10 mouse cellular contexts compared by ENCODE assay signal in the genomic region with DNA sequence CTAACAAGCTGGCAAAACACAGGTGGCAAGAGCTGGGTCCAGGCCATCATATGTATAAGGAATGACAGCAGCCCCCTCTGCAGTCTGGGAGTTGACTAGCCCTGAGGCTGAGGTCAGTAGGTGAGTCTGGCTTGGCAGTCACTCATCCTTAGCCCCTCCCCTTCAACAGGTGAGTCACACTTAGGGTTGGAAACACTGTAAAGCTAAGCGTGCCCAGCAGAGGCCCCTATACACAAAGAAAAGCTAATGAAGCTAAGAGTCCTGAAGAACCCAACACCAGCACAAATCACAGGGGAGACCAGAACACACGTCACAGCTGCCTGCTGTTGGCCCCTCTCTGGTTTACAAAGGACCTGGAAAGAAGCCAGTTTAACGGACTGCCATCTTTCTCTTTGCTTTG. TPM values are rescaled to one million over a fixed set of nuclear protein-coding genes. Genes with fewer than 3 reads are reported as not detected.
DNase-seq lines count a peak whose midpoint lies in the region; ATAC-seq and TF ChIP-seq lines count a peak whose summit lies in the region.
"Had no signal": no experiment of that assay in that cellular context is flagged by ENCODE, and none has a peak within 500 bp of the region (broad histone marks: within the 10 kb centered on the region; RNA-seq: fewer than 3 reads in every experiment).

No protein-coding gene starts in this region.

- no peaks in the 10 kb centered on the region for H3K36me3 ChIP-seq in ES-E14 (ENCODE audit: control insufficient read depth, insufficient read depth, low read length, poor library complexity, severe bottlenecking)
- no peaks in the 10 kb centered on the region for H3K36me3 ChIP-seq in embryonic facial prominence, embryonic 14.5 days (ENCODE audit: control insufficient read depth, insufficient read depth, low read length)
- H3K36me3 ChIP-seq in lung, embryonic 16.5 days (ENCODE audit: control insufficient read depth, insufficient read depth, low read length) = no peaks in the 10 kb centered on the region
- H3K36me3 ChIP-seq: liver, embryonic 15.5 days had no signal

- in situ Hi-C loops in ES-E14 (cut with MboI; ENCODE audit: low sequenced_read_pairs in 2 of 2, unreplicated experiment in 2 of 2) = no loop called here

- no peak overlapping the region for H3K27ac ChIP-seq in ES-E14 (ENCODE audit: insufficient read depth, low read depth, low read length, poor library complexity, severe bottlenecking)
- H3K27ac ChIP-seq in embryonic facial prominence, embryonic 14.5 days (replicated peaks; ENCODE audit: low read depth, low read length) = no peak overlapping the region
- no peak overlapping the region for H3K27ac ChIP-seq in lung, embryonic 16.5 days (ENCODE audit: low read length)
- H3K27ac ChIP-seq: liver, embryonic 15.5 days had no signal

- no peaks in the 10 kb centered on the region for H3K4me1 ChIP-seq in ES-E14 (ENCODE audit: control insufficient read depth in 2 of 2, insufficient read depth in 2 of 2, low read length in 2 of 2, poor library complexity in 1 of 2)
- no peaks in the 10 kb centered on the region for H3K4me1 ChIP-seq in embryonic facial prominence, embryonic 14.5 days (ENCODE audit: control insufficient read depth, insufficient read depth, low read length)
- no peaks in the 10 kb centered on the region for H3K4me1 ChIP-seq in lung, embryonic 16.5 days (replicated peaks; ENCODE audit: control insufficient read depth, insufficient read depth, low read length)
- H3K4me1 ChIP-seq: liver, embryonic 15.5 days had no signal

- H3K4me3 ChIP-seq in ES-E14 (ENCODE audit: insufficient read depth in 1 of 2, low read depth in 1 of 2, low read length in 2 of 2, poor library complexity in 1 of 2, severe bottlenecking in 1 of 2) = no peak overlapping the region
- no peak overlapping the region for H3K4me3 ChIP-seq in embryonic facial prominence, embryonic 14.5 days (ENCODE audit: low read depth, low read length)
- H3K4me3 ChIP-seq in lung, embryonic 16.5 days (ENCODE audit: low read length) = no peak overlapping the region
- H3K4me3 ChIP-seq: liver, embryonic 15.5 days had no signal

- H3K27me3 ChIP-seq in embryonic facial prominence, embryonic 14.5 days (replicated peaks; ENCODE audit: control insufficient read depth, insufficient read depth, low read length) = no peaks in the 10 kb centered on the region
- H3K27me3 ChIP-seq in lung, embryonic 16.5 days (ENCODE audit: control insufficient read depth, insufficient read depth, low read depth, low read length) = no peaks in the 10 kb centered on the region
- H3K27me3 ChIP-seq: liver, embryonic 15.5 days had no signal

- H3K9ac ChIP-seq in ES-E14 (ENCODE audit: insufficient read depth, low read depth, low read length, poor library complexity, severe bottlenecking) = no peak overlapping the region
- H3K9ac ChIP-seq in embryonic facial prominence, embryonic 14.5 days (ENCODE audit: low read depth, low read length) = no peak overlapping the region
- H3K9ac ChIP-seq in lung, embryonic 16.5 days (ENCODE audit: low read length) = no peak overlapping the region
- H3K9ac ChIP-seq: liver, embryonic 15.5 days had no signal

- WGBS in embryonic facial prominence, embryonic 14.5 days = 20% methylated on average over 3 of the region's 3 CpGs
- WGBS in lung, embryonic 16.5 days = 7% methylated on average over 3 of the region's 3 CpGs

- no peak overlapping the region for H3K4me2 ChIP-seq in embryonic facial prominence, embryonic 14.5 days (ENCODE audit: low read depth, low read length)
- no peak overlapping the region for H3K4me2 ChIP-seq in lung, embryonic 16.5 days (ENCODE audit: low read depth, low read length)
- H3K4me2 ChIP-seq: liver, embryonic 15.5 days had no signal

- no peaks in the 10 kb centered on the region for H3K9me3 ChIP-seq in ES-E14 (ENCODE audit: control insufficient read depth, insufficient read depth, low read depth, low read length)
- no peaks in the 10 kb centered on the region for H3K9me3 ChIP-seq in embryonic facial prominence, embryonic 14.5 days (ENCODE audit: control insufficient read depth, low read length)
- H3K9me3 ChIP-seq in lung, embryonic 16.5 days (ENCODE audit: control insufficient read depth, low read length) = no peaks in the 10 kb centered on the region
- H3K9me3 ChIP-seq: liver, embryonic 15.5 days had no signal

- ATAC-seq in CD4-positive, CD25-positive, alpha-beta regulatory T cell, adult 4 months = no peak
- ATAC-seq in embryonic facial prominence, embryonic 14.5 days (ENCODE audit: low read depth) = peak; percentile 70; the same call in 1 of the 2 replicates
- ATAC-seq in lung, embryonic 16.5 days (ENCODE audit: low read depth) = peak; percentile 82

- intact Hi-C loops in gastrocnemius, postnatal 36 days (cut with DNase I) = no loop called here

- peak; percentile 37 for DNase-seq in CD4-positive, CD25-positive, alpha-beta regulatory T cell, adult 2 months (ENCODE audit: low read depth, low spot score)
- peak; percentile 60 for DNase-seq in ES-E14 (ENCODE audit: low read depth, low spot score)
- DNase-seq in embryonic facial prominence, embryonic 14.5 days (ENCODE audit: low spot score) = peak; percentile 45
- no peak for DNase-seq in thymus, postnatal 4 days
- no peak for DNase-seq in layer of hippocampus, postnatal 36 days
- DNase-seq in gastrocnemius, postnatal 36 days = no peak

TF ChIP-seq in ES-E14, 5 proteins besides CTCF, POLR2A, EP300 and RAD21:
- TF ChIP-seq ZC3H11A (IDR thresholded peaks at IDR 0.05; ENCODE audit: borderline replicate concordance, low read depth, low read length) (peak; percentile 37; the same call in 1 of the 2 replicates), ZNF384 (IDR thresholded peaks at IDR 0.05; ENCODE audit: low read depth, low read length) (no peak), CHD2 (IDR thresholded peaks at IDR 0.05; ENCODE audit: low read depth, low read length) (no peak), HCFC1 (IDR thresholded peaks at IDR 0.05; ENCODE audit: borderline replicate concordance, insufficient read depth, low read length) (no peak), MAFK (IDR thresholded peaks at IDR 0.05; ENCODE audit: insufficient read depth, low read depth, low read length) (no peak)
TF ChIP-seq in ES-E14: peak in this region for 1.

RNA-seq across cellular contexts. Expression of a gene that starts 15.5 kb away (rescaled TPM):
- not detected for polyA plus RNA-seq in CD4-positive, CD25-positive, alpha-beta regulatory T cell, adult 4 months (2017; shearing (Covaris generic))
- not detected in 2 replicates for total RNA-seq in ES-E14 (2012; rRNA removed)
- 0.11 TPM in 1 of 2 replicates, not detected in the other for polyA plus RNA-seq in embryonic facial prominence, embryonic 14.5 days (2014; fragmentation: Nextera tagmentation; extraction: Ambion mirVana)
- polyA plus RNA-seq in lung, embryonic 16.5 days (2015; fragmentation: Nextera tagmentation; extraction: Ambion mirVana) = not detected in 2 replicates
- not detected for total RNA-seq in layer of hippocampus, postnatal 36 days (2021)
- total RNA-seq in gastrocnemius, postnatal 36 days (2021) = not detected
- polyA plus RNA-seq: C2C12; liver, embryonic 15.5 days had no signal

RNA-seq across cellular contexts. Expression of a gene that starts 25.8 kb away (rescaled TPM):
- polyA plus RNA-seq in CD4-positive, CD25-positive, alpha-beta regulatory T cell, adult 4 months (2017; shearing (Covaris generic)) = not detected
- total RNA-seq in ES-E14 (2012; rRNA removed) = not detected in 2 replicates
- not detected in 2 replicates for polyA plus RNA-seq in embryonic facial prominence, embryonic 14.5 days (2014; fragmentation: Nextera tagmentation; extraction: Ambion mirVana)
- polyA plus RNA-seq in lung, embryonic 16.5 days (2015; fragmentation: Nextera tagmentation; extraction: Ambion mirVana) = not detected in 2 replicates
- not detected for total RNA-seq in layer of hippocampus, postnatal 36 days (2021)
- not detected for total RNA-seq in gastrocnemius, postnatal 36 days (2021)
- polyA plus RNA-seq: C2C12; liver, embryonic 15.5 days had no signal

RNA-seq across cellular contexts. Expression of a gene that starts 41.5 kb away (rescaled TPM):
- 100 to 1,000 TPM; 237 to 238 TPM for polyA plus RNA-seq in CD4-positive, CD25-positive, alpha-beta regulatory T cell, adult 4 months (2017; shearing (Covaris generic))
- 97.0 and 127 TPM in 2 replicates for total RNA-seq in ES-E14 (2012; rRNA removed)
- polyA plus RNA-seq in embryonic facial prominence, embryonic 14.5 days (2014; fragmentation: Nextera tagmentation; extraction: Ambion mirVana) = 263 and 284 TPM in 2 replicates
- polyA plus RNA-seq in lung, embryonic 16.5 days (2015; fragmentation: Nextera tagmentation; extraction: Ambion mirVana) = 214 and 222 TPM in 2 replicates
- total RNA-seq in layer of hippocampus, postnatal 36 days (2021) = 100 to 1,000 TPM; 137 to 150 TPM
- 100 to 1,000 TPM; 234 to 269 TPM for total RNA-seq in gastrocnemius, postnatal 36 days (2021)

RNA-seq across cellular contexts. Expression of a gene that starts 41.6 kb away (rescaled TPM):
- polyA plus RNA-seq in CD4-positive, CD25-positive, alpha-beta regulatory T cell, adult 4 months (2017; shearing (Covaris generic)) = 100 to 1,000 TPM; 113 to 123 TPM
- 17.7 and 21.0 TPM in 2 replicates for total RNA-seq in ES-E14 (2012; rRNA removed)
- polyA plus RNA-seq in embryonic facial prominence, embryonic 14.5 days (2014; fragmentation: Nextera tagmentation; extraction: Ambion mirVana) = 22.1 and 22.6 TPM in 2 replicates
- 27.0 and 30.9 TPM in 2 replicates for polyA plus RNA-seq in lung, embryonic 16.5 days (2015; fragmentation: Nextera tagmentation; extraction: Ambion mirVana)
- 10 to 100 TPM; 11.9 to 13.9 TPM for total RNA-seq in layer of hippocampus, postnatal 36 days (2021)
- total RNA-seq in gastrocnemius, postnatal 36 days (2021) = 1 to 10 TPM; 1.6 to 2.3 TPM

Comparison
In these comparisons a context has a peak if more than half of its experiments do, and no peak if none do; other contexts are left out.
1. DNase-seq: peak in CD4-positive, CD25-positive, alpha-beta regulatory T cell, adult 2 months (single experiment), ES-E14 (single experiment) and embryonic facial prominence, embryonic 14.5 days (single experiment); none in thymus, postnatal 4 days (single experiment), layer of hippocampus, postnatal 36 days (0 of 2) and gastrocnemius, postnatal 36 days (0 of 2).